Mouse (Mus musculus) right cerebral cortex, postnatal 25 days (tissue): ENCODE data around the gene F2rl1.
"Not testable (repeated sequence)": the region's sequence is repeated elsewhere in the genome, so short reads cannot be mapped to it uniquely, and the experiment has no call there.

ENCODE experiments used
- DNase-seq: peaks from one replicate; pipeline ENCODE4 v3.0.0; 2022

F2rl1 gene

GRCm38 (mm10) chr13:95533121-95533520 lies 8.1 kb upstream of the F2rl1 start:
- not testable (repeated sequence) for DNase-seq

DNA sequence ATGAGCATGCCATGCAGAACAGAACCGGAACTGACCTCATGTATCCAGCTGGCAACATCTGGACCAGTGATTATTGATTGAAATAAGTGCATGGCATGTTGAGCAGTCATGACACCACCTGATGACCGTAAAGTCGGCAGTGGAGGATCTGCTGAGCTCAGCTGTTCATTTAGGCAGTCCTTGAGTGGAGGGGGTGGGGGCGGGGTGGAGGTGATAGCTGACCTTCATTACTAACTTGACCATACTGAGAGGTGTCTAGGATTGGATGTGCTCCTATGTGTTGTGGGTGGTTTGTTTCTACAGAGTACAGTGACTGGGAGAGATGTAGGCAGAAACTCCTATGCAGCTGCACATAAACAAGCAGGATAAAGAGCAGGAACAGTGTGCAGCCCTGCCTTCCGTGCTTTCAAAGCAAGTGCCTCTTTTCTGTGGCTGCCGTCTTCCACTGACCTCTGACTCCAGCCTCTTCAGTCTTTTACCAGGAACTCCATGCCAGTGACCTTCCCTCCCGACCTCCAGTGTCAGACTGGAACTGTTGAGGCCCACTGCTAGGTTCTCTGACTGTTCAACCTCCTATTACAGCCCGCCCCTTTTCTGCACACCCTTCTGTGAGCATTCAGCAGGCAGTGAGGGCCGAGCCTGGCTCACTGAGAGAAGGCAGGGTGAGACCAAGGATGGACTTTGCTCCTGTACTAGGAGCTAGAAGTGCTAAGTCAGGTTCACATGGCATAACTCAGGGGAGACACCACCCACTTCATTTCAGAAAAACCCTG lies 6.4 kb upstream of the F2rl1 start:
- DNase-seq, result no peak

DNA sequence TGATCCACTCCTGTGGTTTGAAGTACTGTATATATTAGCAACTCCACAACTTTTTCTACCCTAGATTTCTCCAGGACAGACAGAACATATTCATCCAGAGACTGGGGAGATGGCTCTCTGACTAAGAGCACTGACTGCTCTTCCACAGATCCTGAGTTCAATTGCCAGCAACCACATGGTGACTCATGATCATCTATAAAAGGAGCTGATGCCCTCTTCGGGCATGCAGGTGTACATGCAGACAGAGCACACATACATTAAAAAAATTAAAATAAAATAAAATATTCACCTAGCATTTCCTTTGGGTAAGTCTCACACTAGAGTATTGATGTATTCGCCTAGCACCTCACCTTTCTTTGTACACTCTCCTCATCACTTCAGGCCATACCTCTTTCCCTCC lies 4.2 kb upstream of the F2rl1 start:
- DNase-seq, result no peak

DNA sequence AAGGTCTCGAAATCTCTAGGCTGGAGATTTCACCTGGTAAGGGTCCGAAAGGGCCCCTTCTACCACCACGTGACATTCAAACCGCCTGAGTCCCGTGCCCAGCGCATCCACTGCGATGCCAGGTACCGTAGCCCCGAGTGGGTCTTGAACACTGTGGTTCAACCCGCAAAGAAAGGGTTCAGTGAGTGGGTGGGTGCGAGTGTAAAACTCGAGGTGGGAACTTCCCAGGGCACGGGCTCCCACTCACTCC lies 678 bp downstream of the F2rl1 start:
- no peak for DNase-seq

GRCm38 (mm10) chr13:95523659-95524423 lies 1.2 kb downstream of the F2rl1 start:
- no peak for DNase-seq

DNA sequence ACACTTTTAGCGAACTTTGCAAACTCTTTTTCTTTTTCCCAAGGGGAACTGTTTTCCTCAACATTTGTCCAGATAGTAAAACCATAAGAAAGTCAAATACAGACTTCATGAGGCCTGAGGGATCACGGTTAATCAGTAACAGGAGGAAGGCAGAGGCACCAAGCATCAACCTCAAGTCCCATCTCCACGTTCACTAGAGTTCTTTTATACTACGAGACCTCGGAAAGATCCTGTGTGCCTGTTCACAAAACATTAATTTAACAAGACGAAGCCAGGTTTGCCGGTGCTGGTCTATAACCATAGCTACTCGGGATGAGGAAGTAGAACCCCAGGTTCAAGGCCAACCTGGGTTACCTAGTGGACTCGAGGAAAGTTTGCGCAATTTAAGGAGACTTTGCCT lies 2.9 kb downstream of the F2rl1 start:
- DNase-seq, result no peak

DNA sequence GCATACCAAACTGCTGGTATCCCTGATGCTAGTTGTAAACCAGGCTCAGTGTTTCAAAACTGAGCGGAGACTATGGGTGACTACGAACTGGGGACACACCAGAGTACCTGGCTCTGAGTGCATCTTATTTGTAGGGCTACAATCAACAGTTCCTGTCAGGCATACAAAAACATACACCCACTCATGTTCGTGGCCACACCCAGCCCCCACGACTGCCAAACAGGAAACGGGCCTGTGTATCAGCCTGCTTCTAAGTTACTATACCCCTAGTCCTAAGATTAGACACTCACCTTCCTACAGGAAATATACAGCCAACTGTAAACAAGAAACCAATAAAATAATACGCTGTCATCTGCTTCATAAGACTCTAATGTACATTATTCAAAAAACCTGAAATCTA lies 4.0 kb downstream of the F2rl1 start:
- no peak for DNase-seq

- no peak for DNase-seq
Observed at GRCm38 (mm10) chr13:95514756-95515155, 10.3 kb downstream of the F2rl1 start.

- no peak for DNase-seq
Observed at GRCm38 (mm10) chr13:95510054-95510453, 15.0 kb downstream of the F2rl1 start.

DNA sequence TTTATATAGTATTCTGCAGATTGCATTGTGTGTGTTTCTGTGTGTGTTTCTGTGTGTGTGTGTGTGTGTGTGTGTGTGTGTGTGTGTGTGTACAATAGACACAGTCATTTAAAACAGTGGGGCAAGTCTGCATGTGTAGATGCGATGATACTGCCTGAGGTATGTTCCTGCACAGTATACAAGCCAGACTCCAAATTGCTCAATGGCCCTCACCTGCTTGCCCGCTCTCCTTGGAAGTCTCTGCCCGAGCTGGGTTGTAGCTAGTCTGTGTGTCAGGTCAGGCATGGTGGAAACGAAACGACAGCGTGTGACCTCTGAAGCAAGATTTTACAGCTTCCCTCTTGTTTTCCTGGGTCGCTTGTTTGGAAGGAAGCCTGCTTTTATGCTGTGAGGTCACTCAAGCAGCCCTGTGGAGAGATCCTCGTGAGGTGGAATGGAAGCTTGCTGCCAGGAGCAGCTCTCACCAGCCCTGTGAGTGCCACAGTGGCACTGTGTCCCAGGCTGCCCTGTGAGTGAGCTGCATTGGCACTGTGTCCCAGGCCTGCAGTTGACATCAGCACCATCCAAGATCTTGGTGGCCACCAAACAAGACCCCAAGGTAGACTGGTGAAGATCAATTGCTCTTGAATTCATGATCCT lies 21.6 kb downstream of the F2rl1 start:
- no peak for DNase-seq

GRCm38 (mm10) chr13:95496601-95497000 lies 28.4 kb downstream of the F2rl1 start:
- no peak for DNase-seq

DNA sequence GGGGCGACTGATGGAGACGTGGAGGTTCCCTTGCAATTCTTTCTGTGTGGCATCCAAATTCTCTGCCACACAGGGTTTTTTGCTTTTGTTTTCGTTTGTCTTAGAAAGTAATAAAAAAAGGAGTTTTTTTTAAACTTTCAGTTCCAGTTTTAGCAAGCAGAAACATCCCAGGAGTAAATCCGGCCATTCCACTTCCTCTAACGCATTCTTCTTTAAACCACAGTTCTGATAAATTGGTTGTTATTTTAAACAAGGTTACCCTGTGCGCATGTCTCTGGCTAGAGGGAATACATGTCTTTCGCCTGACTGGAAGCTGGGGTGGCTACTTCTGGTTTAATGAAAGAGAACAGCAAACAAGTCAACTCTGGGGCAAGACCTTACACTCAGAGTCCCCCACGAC lies 30.2 kb downstream of the F2rl1 start:
- no peak for DNase-seq

DNA sequence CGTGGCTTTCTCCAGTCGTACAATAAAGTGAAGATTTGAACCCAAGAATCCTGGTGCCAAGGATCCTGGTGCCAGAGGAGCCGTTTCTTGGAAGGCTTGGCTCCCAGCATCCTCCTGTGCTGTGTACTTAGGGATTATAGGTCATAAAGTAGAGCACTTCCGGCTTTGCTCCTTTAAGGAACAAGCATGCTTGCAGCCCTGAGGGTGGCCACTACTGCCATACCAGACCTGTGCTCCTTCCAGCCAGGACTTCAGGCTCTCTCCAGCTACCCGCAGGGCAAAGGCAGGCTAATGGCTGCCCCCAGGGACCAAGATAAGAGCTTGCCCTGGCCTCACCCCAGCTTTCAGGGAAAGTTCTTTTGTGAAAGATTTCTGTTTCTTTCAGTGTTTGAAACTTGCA lies 31.7 kb downstream of the F2rl1 start:
- DNase-seq, result no peak

- DNase-seq, result no peak
Observed at GRCm38 (mm10) chr13:95491327-95491726, 33.7 kb downstream of the F2rl1 start.

DNA sequence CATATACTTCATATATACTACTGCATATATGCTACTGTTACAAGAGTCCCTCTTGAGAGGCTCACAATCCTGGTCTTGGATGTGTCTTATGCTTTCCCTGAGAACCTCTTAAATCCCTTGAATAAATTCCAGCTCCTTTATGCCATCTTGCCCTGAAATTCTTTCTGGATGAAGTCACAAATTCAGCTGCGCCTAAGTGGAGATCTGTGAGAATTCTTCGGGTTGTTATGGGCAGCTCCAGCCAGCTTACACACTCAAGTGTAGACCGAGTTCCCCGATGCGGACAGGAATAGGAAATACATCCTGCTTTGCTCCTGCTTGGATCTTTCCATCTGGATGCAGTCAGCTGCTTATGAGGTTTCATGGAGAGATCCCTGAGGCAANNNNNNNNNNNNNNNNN lies 40.4 kb downstream of the F2rl1 start:
- DNase-seq, result no peak

- peak; percentile 66 for DNase-seq
Observed at GRCm38 (mm10) chr13:95481428-95481827, 43.6 kb downstream of the F2rl1 start.

GRCm38 (mm10) chr13:95478671-95479413 lies 46.2 kb downstream of the F2rl1 start, which contains the start of gene S100z:
Gene S100z, minus strand, starts transcription at chr13:95478721.
- no peak for DNase-seq

GRCm38 (mm10) chr13:95477173-95477572 lies 47.9 kb downstream of the F2rl1 start:
- no peak for DNase-seq

GRCm38 (mm10) chr13:95475124-95475523 lies 49.9 kb downstream of the F2rl1 start:
- DNase-seq, result no peak

DNA sequence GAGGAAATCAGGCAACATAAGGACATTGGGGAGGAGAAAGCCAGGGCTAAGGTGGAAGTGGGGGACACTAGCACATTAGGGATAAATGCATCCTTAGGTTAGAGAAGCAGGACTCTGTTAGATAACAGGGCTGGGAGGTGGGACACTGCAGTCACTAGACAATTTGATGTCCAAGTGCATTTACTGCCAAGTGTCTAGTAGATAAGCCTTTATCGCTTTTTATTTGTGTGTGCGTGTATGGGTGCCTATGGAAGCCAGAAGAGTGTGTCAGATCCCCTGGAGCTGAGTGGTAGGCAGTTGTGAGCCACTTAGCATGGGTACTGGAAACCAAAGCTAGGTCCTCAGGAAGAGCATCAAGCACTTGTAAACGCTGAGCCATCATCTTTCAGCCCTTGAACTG lies 50.7 kb downstream of the F2rl1 start:
- DNase-seq, result no peak

DNA sequence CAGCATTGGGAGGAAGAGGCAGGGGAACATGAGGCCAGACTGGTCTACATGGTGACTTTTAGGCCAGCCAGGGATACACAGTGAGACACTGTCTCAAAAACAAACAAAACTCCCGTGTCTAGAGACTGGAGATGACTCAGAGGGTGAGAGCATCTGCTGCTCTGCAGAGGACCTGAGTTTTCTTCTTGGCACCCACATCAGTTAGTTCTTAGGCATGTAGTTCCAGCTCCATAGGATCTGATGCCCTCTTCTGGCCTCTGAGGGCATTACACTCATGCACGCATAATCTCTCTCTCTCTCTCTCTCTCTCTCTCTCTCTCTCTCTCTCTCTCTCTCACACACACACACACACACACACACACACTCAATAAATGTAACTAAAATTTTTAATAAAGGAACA lies 54.1 kb downstream of the F2rl1 start:
- DNase-seq, result no peak
